ENCODE assay signal across 8 mouse cellular contexts in the genomic region with DNA sequence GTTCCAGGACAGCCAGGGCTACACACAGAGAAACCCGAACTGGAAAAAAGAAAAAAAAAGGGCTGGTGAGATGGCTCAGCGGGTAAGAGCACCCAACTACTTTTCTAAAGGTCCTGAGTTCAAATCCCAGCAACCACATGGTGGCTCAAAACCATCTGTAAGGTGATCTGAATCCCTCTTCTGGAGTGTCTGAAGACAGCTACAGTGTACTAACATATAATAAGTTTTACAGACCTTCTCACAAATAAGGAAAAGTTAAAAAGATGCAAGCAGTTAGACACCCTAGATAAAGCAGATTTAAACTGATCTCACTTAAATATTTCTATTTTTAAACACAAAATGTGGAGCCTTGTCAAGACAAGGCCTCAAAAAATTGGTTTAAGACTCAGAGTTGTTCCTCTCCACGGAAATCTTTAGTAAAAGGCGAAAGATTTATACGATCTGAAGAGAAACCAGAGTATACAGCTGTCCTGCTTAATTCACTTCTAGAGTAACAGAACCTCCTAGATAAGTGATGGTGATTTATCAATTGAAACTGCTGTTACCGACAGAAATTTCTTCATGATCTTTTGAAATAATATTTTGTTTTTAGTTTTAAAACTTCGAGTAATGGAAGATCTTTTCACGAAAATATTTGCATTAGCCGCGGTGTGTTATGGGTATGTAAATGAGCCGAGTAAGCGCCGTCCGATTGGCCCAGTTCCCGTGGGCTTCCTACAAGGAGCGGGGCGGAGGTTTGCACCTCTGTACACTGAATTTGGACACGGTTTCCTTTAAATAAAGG. TPM values are rescaled to one million over a fixed set of nuclear protein-coding genes. Genes with fewer than 3 reads are reported as not detected.
DNase-seq lines count a peak whose midpoint lies in the region; ATAC-seq and TF ChIP-seq lines count a peak whose summit lies in the region.

No protein-coding gene starts in this region.

- intact Hi-C loops in heart, postnatal 25 days (cut with DNase I), result loop anchor here (2.0 kb wide), 1 partner anchor 81 kb away; no protein-coding TSS in a partner anchor

- ATAC-seq in forebrain, embryonic 15.5 days (replicated peaks), result peak; percentile 85
- ATAC-seq in neural tube, embryonic 15.5 days (ENCODE audit: low FRiP score), result peak; percentile 94

- H3K27me3 ChIP-seq in forebrain, embryonic 15.5 days, result no peaks in the 10 kb centered on the region
- H3K27me3 ChIP-seq in neural tube, embryonic 15.5 days (replicated peaks), result no peaks in the 10 kb centered on the region

- DNase-seq in ES-E14 (ENCODE audit: low read depth, low spot score), result peak; percentile 86
- peak; percentile 81 for DNase-seq in cerebellum, adult 11-12 months
- peak; percentile 59 for DNase-seq in heart, postnatal 25 days (ENCODE audit: low spot score)
- peak; percentile 59 to 88 for DNase-seq in layer of hippocampus, adult 18-20 months (ENCODE audit: low spot score in 2 of 2)
- peak; percentile 84 to 88 for DNase-seq in lung, adult 18-20 months
- peak; percentile 93 for DNase-seq in testis, postnatal 10 days (ENCODE audit: low spot score)

- WGBS in forebrain, embryonic 15.5 days, result under 1% methylated on average over 18 of the region's 18 CpGs
- WGBS in neural tube, embryonic 15.5 days, result 1% methylated on average over 18 of the region's 18 CpGs

- H3K9ac ChIP-seq in ES-E14 (ENCODE audit: insufficient read depth, low read depth, low read length, poor library complexity, severe bottlenecking), result peak overlapping the region; percentile 49; the same call in 1 of the 2 replicates
- H3K9ac ChIP-seq in forebrain, embryonic 15.5 days (replicated peaks), result peak overlapping the region; percentile 75
- H3K9ac ChIP-seq in neural tube, embryonic 15.5 days (replicated peaks), result peak overlapping the region; percentile 52

- no peaks in the 10 kb centered on the region for H3K9me3 ChIP-seq in ES-E14 (ENCODE audit: control insufficient read depth, insufficient read depth, low read depth, low read length)
- no peaks in the 10 kb centered on the region for H3K9me3 ChIP-seq in forebrain, embryonic 15.5 days
- H3K9me3 ChIP-seq in neural tube, embryonic 15.5 days (replicated peaks), result no peaks in the 10 kb centered on the region

- H3K4me1 ChIP-seq in ES-E14 (ENCODE audit: control insufficient read depth in 2 of 2, insufficient read depth in 2 of 2, low read length in 2 of 2, poor library complexity in 1 of 2), result peaks cover 0 to 4% of the 10 kb centered on the region in 2 experiments; a peak in 1 of 4 replicates
- peaks cover 4% of the 10 kb centered on the region for H3K4me1 ChIP-seq in forebrain, embryonic 15.5 days
- H3K4me1 ChIP-seq in neural tube, embryonic 15.5 days, result peaks cover 6% of the 10 kb centered on the region

- no peaks in the 10 kb centered on the region for H3K36me3 ChIP-seq in ES-E14 (ENCODE audit: control insufficient read depth, insufficient read depth, low read length, poor library complexity, severe bottlenecking)
- H3K36me3 ChIP-seq in forebrain, embryonic 15.5 days, result no peaks in the 10 kb centered on the region
- H3K36me3 ChIP-seq in neural tube, embryonic 15.5 days, result no peaks in the 10 kb centered on the region

- peak overlapping the region in 1 of 2 experiments; percentile 20; a peak in 2 of 4 replicates for H3K4me3 ChIP-seq in ES-E14 (ENCODE audit: insufficient read depth in 1 of 2, low read depth in 1 of 2, low read length in 2 of 2, poor library complexity in 1 of 2, severe bottlenecking in 1 of 2)
- H3K4me3 ChIP-seq in forebrain, embryonic 15.5 days, result peak overlapping the region; percentile 53
- peak overlapping the region; percentile 39 for H3K4me3 ChIP-seq in neural tube, embryonic 15.5 days (replicated peaks)

- in situ Hi-C loops in ES-E14 (cut with MboI; ENCODE audit: low sequenced_read_pairs in 2 of 2, unreplicated experiment in 2 of 2), result no loop called here

- H3K4me2 ChIP-seq in forebrain, embryonic 15.5 days (replicated peaks), result peak overlapping the region; percentile 59
- peak overlapping the region; percentile 54 for H3K4me2 ChIP-seq in neural tube, embryonic 15.5 days

- no peak overlapping the region; the same call in 1 of the 2 replicates for H3K27ac ChIP-seq in ES-E14 (ENCODE audit: insufficient read depth, low read depth, low read length, poor library complexity, severe bottlenecking)
- peak overlapping the region; percentile 94 for H3K27ac ChIP-seq in forebrain, embryonic 15.5 days (replicated peaks)
- H3K27ac ChIP-seq in neural tube, embryonic 15.5 days (replicated peaks), result peak overlapping the region; percentile 85

TF ChIP-seq in ES-E14, 5 proteins besides CTCF, POLR2A, EP300 and RAD21:
- 0 out of 2 replicates have a peak, but pooled peaks have one; percentile 57 for TF ChIP-seq CHD2 (IDR thresholded peaks at IDR 0.05; ENCODE audit: low read depth, low read length)
- peak; percentile 75; the same call in 1 of the 2 replicates for TF ChIP-seq HCFC1 (IDR thresholded peaks at IDR 0.05; ENCODE audit: borderline replicate concordance, insufficient read depth, low read length)
- no peak for TF ChIP-seq ZC3H11A (IDR thresholded peaks at IDR 0.05; ENCODE audit: borderline replicate concordance, low read depth, low read length)
- no peak for TF ChIP-seq MAFK (IDR thresholded peaks at IDR 0.05; ENCODE audit: insufficient read depth, low read depth, low read length)
- TF ChIP-seq ZNF384 (IDR thresholded peaks at IDR 0.05; ENCODE audit: low read depth, low read length), result peak; percentile 92

RNA-seq across cellular contexts. Expression of a gene that starts 6.4 kb away (rescaled TPM):
- 4.9 TPM in 2 replicates for total RNA-seq in ES-E14 (2012; rRNA removed)
- polyA plus RNA-seq in forebrain, embryonic 15.5 days (2015; fragmentation: Nextera tagmentation; extraction: Ambion mirVana), result 4.9 and 5.1 TPM in 2 replicates
- 1 to 10 TPM; 4.2 TPM for total RNA-seq in heart, postnatal 25 days (2021)
- total RNA-seq in layer of hippocampus, adult 18-20 months (2021), result 1 to 10 TPM; 3.8 to 4.3 TPM
- polyA plus RNA-seq in neural tube, embryonic 15.5 days (2015; fragmentation: Nextera tagmentation; extraction: Ambion mirVana), result 6.4 and 8.9 TPM in 2 replicates
